Mouse (Mus musculus): ENCODE results near the gene Mfsd4b1. TPM values are rescaled to one million over a fixed set of nuclear protein-coding genes. Genes with fewer than 3 reads are reported as not detected.

Mfsd4b1 gene
- polyA plus RNA-seq (2011; ENCODE audit: insufficient read length, low read depth, missing spikeins) = 0.19 TPM in 1 of 2 replicates, not detected in the other

DNA sequence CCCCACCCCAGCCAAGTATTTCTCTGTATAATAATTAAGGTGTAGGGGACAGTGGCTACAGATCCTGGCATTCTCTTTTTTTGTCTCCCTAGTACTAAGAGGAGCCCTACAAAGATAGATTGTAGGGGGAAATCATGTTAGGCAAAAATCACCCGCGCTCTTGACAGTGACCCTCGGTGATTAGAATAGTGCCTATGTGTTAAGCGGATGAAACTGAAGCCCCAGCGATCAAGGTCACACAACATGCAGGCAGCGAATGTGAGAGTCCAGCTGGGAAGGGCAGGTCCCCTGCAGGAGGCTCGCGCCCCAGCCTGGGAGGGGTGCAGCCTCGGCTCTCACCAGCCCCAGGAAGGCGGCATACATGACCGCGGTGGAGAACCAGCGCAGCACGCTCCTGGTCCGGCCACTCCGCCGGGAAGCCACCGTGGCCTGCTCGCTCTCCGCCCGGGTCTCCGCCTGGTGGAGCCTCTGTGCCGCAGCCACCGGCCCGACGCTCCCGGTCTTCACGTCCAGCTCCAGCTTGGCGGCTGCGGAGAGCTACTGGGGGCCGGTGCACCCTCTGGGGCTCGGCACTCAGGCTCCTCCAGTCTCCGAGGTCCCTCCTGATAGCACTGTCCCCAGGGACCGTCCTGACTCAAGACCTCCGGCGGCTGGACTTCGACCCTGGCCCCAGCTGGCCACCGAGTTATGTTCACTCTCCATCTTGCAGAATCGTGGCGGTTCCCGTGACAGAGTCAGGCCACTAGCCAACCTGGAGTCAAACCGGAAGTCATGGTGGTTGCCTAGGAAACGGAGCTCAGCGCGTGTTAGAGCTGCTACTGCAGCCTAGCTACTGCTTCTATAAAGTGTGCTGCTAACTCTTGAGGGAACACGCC is at the start of gene Mfsd4b1:
TSS of gene Mfsd4b1 (minus strand) at position 715 of the 875 bp plus-strand sequence.
- Histone ChIP-seq H3K4me3 (ENCODE audit: insufficient read depth, low read length) (peak within 1 kb of the TSS; percentile 50), H3K27ac (ENCODE audit: insufficient read depth, low read length) (no peak within 1 kb of the TSS), H3K4me1 (ENCODE audit: control insufficient read depth, insufficient read depth, low read length) (no peaks in the 10 kb centered on the region)
- TF ChIP-seq CTCF (IDR thresholded peaks at IDR 0.05; ENCODE audit: borderline replicate concordance, insufficient read depth, low read length) = no peak
- peak; percentile 64 for TF ChIP-seq POLR2A (IDR thresholded peaks at IDR 0.05; ENCODE audit: low read depth, low read length)

DNA sequence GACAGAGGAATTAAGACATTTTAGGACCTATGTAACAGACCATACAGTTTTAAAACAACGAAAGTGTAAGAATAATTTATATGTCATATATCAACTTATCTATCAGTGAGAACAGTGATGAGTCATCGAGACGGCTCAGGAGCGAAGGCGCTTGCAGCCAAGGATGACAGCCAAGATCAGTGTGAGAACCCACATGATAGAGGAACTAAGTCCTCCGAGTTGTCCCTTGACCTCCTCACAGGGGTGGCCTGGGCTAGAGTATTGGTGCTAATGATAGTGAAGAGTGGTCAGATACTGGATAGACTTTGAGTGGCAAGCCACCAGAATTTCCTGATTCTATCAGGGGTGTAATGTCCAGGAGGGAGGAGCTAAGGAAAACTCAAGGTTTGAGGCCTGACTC is 48.5 kb upstream of the Mfsd4b1 start:
- peaks cover 13% of the 10 kb centered on the region for H3K4me1 ChIP-seq (ENCODE audit: control insufficient read depth, insufficient read depth, low read length)
- H3K4me3 ChIP-seq (ENCODE audit: insufficient read depth, low read length) = no peak overlapping the region
- TF ChIP-seq POLR2A (IDR thresholded peaks at IDR 0.05; ENCODE audit: low read depth, low read length) (no peak), CTCF (IDR thresholded peaks at IDR 0.05; ENCODE audit: borderline replicate concordance, insufficient read depth, low read length) (no peak)
- H3K27ac ChIP-seq (ENCODE audit: insufficient read depth, low read length) = no peak overlapping the region

DNA sequence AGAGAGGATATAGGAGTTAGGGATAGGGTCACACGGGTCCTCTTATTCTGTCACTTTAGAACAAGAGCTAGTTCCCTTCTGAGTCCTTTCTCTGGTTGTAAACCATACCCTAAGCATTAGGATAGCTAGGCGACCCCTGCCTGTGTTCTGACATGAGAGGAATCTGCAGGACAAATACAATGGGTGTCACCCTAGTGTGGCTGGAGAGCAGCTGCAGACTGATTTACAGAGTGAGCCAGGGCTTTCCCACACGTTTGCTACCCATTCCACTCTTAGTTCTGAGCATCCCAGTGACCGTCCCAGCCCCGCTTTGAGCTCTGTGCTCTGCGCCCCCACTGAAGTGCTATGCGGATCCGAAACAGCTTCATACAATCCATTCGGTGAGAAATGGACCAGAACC is 45.6 kb upstream of the Mfsd4b1 start:
- TF ChIP-seq POLR2A (IDR thresholded peaks at IDR 0.05; ENCODE audit: low read depth, low read length) (no peak), CTCF (IDR thresholded peaks at IDR 0.05; ENCODE audit: borderline replicate concordance, insufficient read depth, low read length) (no peak)

DNA sequence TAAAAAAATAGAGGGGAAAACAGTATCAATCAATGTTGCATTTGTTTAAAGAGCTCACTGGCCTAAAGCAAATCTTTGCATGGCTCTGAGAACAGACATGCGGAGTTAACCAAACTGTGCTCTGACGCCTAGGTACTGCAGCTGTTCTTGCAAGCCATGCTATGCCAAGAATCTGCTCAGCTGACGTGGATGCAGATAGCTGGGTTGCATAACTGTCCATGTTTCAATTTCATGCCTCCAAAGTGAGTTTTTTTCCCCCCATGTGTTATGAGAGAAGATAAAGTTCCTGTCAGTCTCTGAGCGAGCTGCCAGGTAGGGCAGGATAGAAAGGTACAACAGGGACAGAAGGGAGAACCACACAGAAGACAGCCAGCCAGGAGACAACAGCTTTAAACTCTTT is 44.2 kb upstream of the Mfsd4b1 start:
- no peak for TF ChIP-seq CTCF (IDR thresholded peaks at IDR 0.05; ENCODE audit: borderline replicate concordance, insufficient read depth, low read length)
- no peak for TF ChIP-seq POLR2A (IDR thresholded peaks at IDR 0.05; ENCODE audit: low read depth, low read length)
- Histone ChIP-seq H3K4me1 (ENCODE audit: control insufficient read depth, insufficient read depth, low read length) (peaks cover 13% of the 10 kb centered on the region), H3K4me3 (ENCODE audit: insufficient read depth, low read length) (no peak overlapping the region), H3K27ac (ENCODE audit: insufficient read depth, low read length) (no peak overlapping the region)

More for the DNA sequence above, 45.6 kb upstream of the Mfsd4b1 start:
- Histone ChIP-seq H3K4me3 (ENCODE audit: insufficient read depth, low read length) (no peak overlapping the region), H3K4me1 (ENCODE audit: control insufficient read depth, insufficient read depth, low read length) (peaks cover 14% of the 10 kb centered on the region), H3K27ac (ENCODE audit: insufficient read depth, low read length) (no peak overlapping the region)

DNA sequence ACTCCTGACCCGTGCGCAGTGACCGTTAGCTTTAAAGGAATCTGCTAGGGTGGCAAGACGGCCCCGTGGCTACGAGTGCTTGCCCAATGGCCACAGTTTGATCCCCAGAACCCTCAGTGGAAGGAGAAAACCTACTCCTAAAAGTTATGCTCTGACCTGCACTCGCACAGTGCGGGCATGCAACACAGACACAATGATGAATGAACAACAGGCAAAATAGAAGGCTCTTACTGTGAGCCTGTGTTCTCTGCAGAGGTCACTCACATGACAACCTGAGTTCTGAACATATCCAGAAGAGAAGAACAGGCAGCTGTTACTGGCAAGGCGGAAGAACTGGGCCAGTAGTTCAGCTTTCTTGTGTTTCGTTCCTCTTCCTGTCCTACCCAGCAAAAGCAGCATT is 43.5 kb upstream of the Mfsd4b1 start:
- H3K4me1 ChIP-seq (ENCODE audit: control insufficient read depth, insufficient read depth, low read length) = peaks cover 13% of the 10 kb centered on the region
- H3K4me3 ChIP-seq (ENCODE audit: insufficient read depth, low read length) = no peak overlapping the region
- TF ChIP-seq POLR2A (IDR thresholded peaks at IDR 0.05; ENCODE audit: low read depth, low read length) (no peak), CTCF (IDR thresholded peaks at IDR 0.05; ENCODE audit: borderline replicate concordance, insufficient read depth, low read length) (no peak)
- H3K27ac ChIP-seq (ENCODE audit: insufficient read depth, low read length) = no peak overlapping the region

DNA sequence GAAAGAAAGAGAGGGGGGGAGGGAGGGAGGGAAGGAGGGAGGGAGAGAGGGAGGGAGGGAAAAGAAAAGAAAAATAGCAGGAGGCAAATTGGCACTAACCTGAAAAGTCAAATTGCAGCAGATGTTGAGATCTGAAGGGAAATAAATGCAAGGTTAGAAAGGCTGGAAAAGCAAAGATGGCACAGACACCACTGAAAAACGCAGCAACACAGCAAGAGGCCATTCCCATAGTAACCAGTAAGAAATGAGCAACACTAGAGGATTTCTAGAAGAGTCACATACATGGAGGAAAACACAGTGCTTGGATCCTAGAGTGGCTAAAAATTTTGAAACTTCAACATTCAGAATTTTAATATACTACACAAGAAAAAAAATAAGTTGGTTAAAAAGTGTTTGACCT is 42.5 kb upstream of the Mfsd4b1 start:
- H3K27ac ChIP-seq (ENCODE audit: insufficient read depth, low read length) = peak overlapping the region; percentile 63; the same call in 1 of the 2 replicates
- no peak for TF ChIP-seq POLR2A (IDR thresholded peaks at IDR 0.05; ENCODE audit: low read depth, low read length)
- no peak for TF ChIP-seq CTCF (IDR thresholded peaks at IDR 0.05; ENCODE audit: borderline replicate concordance, insufficient read depth, low read length)
- H3K4me3 ChIP-seq (ENCODE audit: insufficient read depth, low read length) = no peak overlapping the region
- H3K4me1 ChIP-seq (ENCODE audit: control insufficient read depth, insufficient read depth, low read length) = peaks cover 13% of the 10 kb centered on the region

DNA sequence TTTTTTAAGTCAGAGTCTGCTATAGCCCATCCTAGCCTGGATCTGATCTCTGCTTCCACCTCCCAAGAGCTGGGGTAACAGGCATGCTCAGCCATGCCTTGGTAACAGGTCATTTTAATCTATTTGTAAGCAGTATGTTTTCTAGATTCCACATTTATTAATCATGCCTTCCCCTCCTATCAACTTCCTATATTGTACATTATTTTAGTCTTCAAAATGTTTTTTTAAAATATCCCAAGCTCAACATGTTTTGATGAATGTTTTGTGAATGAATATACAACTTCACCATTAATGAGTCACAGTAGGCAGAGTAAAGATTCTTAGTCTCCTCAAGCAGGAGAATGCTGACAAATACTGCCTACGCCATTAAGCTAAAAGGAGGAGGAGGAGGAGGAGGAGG is 42.0 kb upstream of the Mfsd4b1 start:
- TF ChIP-seq CTCF (IDR thresholded peaks at IDR 0.05; ENCODE audit: borderline replicate concordance, insufficient read depth, low read length) (no peak), POLR2A (IDR thresholded peaks at IDR 0.05; ENCODE audit: low read depth, low read length) (no peak)
- Histone ChIP-seq H3K4me1 (ENCODE audit: control insufficient read depth, insufficient read depth, low read length) (peaks cover 13% of the 10 kb centered on the region), H3K4me3 (ENCODE audit: insufficient read depth, low read length) (no peak overlapping the region), H3K27ac (ENCODE audit: insufficient read depth, low read length) (peak overlapping the region; percentile 66)

DNA sequence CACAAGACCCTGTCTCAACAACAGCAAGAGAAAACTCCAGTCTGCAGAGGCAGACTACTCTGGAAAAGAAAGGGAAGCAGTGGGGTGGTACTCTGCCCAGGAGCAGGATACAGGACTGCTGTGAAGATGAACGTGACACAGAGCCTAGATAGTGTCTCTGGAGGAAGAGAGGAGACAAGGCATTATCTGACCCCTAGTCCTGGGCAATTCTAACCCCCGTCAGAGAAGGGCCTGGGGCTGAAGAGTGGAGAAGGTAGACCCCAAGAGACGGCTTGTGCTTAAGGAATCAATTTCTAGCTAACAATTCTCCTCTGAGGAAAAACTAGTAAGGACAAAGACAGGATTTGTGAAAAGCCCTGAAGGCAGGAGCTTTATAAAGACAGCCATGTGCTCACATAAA is 40.3 kb upstream of the Mfsd4b1 start:
- TF ChIP-seq CTCF (IDR thresholded peaks at IDR 0.05; ENCODE audit: borderline replicate concordance, insufficient read depth, low read length) (no peak), POLR2A (IDR thresholded peaks at IDR 0.05; ENCODE audit: low read depth, low read length) (no peak)
- H3K27ac ChIP-seq (ENCODE audit: insufficient read depth, low read length) = no peak overlapping the region
- no peak overlapping the region for H3K4me3 ChIP-seq (ENCODE audit: insufficient read depth, low read length)
- H3K4me1 ChIP-seq (ENCODE audit: control insufficient read depth, insufficient read depth, low read length) = peaks cover 13% of the 10 kb centered on the region

DNA sequence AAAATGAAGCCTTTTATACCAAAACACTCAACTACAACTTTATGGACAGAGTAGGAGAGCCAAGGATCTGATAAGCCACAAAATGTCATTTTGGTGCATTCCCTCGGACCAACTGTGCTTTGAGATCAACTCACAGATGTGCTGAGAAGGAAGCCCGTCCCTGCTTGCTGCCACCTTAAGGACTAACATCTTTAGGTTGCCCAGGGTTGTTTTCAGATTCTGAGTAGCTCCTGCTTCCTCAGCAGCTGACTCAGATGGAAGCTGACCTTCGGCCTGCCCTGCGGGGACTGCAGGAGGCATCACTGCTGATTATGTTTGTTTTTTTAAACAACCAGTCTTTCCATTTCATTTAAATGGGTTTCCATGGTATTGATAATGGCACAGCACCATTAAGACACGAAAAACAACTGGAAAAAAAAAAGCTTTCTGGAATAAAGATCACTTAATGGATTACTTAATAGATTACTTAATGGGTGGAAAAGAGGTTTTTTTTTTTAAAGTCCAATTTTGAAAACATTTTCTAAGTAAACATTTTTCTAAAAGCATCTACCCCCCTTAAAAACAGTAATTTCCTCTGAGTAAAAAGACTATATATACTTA is 38.3 kb upstream of the Mfsd4b1 start:
- Histone ChIP-seq H3K4me1 (ENCODE audit: control insufficient read depth, insufficient read depth, low read length) (peaks cover 7% of the 10 kb centered on the region; the same call in 1 of the 2 replicates), H3K4me3 (ENCODE audit: insufficient read depth, low read length) (no peak overlapping the region), H3K27ac (ENCODE audit: insufficient read depth, low read length) (no peak overlapping the region)
- TF ChIP-seq POLR2A (IDR thresholded peaks at IDR 0.05; ENCODE audit: low read depth, low read length) = no peak
- no peak for TF ChIP-seq CTCF (IDR thresholded peaks at IDR 0.05; ENCODE audit: borderline replicate concordance, insufficient read depth, low read length)

DNA sequence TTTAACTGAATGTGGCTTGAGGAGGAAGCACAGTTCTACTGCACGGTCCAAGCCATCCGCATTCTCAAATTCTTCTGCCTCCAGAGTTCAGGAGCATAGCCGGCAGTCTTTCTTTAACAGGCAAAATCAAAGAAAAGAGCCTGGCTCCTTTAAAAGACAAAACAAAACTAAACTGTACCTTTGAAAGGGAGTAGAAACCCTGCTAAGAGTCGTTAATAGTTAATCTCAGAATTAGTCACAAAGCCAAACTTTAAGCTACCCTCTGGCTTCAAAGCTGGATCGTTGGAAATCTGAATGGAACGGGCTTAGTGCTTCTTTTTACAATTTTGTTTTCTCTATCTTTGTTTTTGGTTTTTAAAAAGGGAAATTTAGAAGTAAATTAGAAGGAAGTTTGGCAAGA is 37.7 kb upstream of the Mfsd4b1 start:
- TF ChIP-seq POLR2A (IDR thresholded peaks at IDR 0.05; ENCODE audit: low read depth, low read length) (no peak), CTCF (IDR thresholded peaks at IDR 0.05; ENCODE audit: borderline replicate concordance, insufficient read depth, low read length) (no peak)

More for the DNA sequence above, 37.7 kb upstream of the Mfsd4b1 start:
- H3K27ac ChIP-seq (ENCODE audit: insufficient read depth, low read length) = no peak overlapping the region
- H3K4me3 ChIP-seq (ENCODE audit: insufficient read depth, low read length) = no peak overlapping the region
- H3K4me1 ChIP-seq (ENCODE audit: control insufficient read depth, insufficient read depth, low read length) = peaks cover 5% of the 10 kb centered on the region; the same call in 1 of the 2 replicates

Measured in embryonic fibroblast, embryonic 13.5 days (primary cell).